Mouse (Mus musculus) midbrain, embryonic 16.5 days (tissue): ENCODE measurements around the gene Trappc1. TPM values are rescaled to one million over a fixed set of nuclear protein-coding genes. Genes with fewer than 3 reads are reported as not detected.

ENCODE experiments used
- ATAC-seq: fragments of 200-750 bp; cut with Nextera tagmentation; 2 replicates; pipeline ENCODE4 v1.8.0; 2017; ENCODE audit warnings: moderate TSS enrichment
- H3K27ac ChIP-seq: fragments of 300-500 bp; sonication (generic); 2 replicates; pipeline ENCODE4 v1.5.1; 2014; ENCODE audit warnings: mild to moderate bottlenecking, low read length, mixed read lengths
- H3K27me3 ChIP-seq: fragments of 300-500 bp; sonication (generic); 2 replicates; pipeline ENCODE4 v1.6.1; 2014; ENCODE audit warnings: low read depth, low read length, mixed read lengths; ENCODE audit not compliant: control insufficient read depth, insufficient read depth
- H3K36me3 ChIP-seq: fragments of 300-500 bp; sonication (generic); 2 replicates; pipeline ENCODE4 v1.6.1; 2014; ENCODE audit warnings: mild to moderate bottlenecking, low read length, moderate library complexity, mixed read lengths; ENCODE audit not compliant: control insufficient read depth, insufficient read depth
- H3K4me1 ChIP-seq: fragments of 300-500 bp; sonication (generic); 2 replicates; pipeline ENCODE4 v1.6.1; 2014; ENCODE audit warnings: mild to moderate bottlenecking, low read length, mixed read lengths; ENCODE audit not compliant: control insufficient read depth, insufficient read depth
- H3K4me2 ChIP-seq: fragments of 300-500 bp; sonication (generic); 2 replicates; pipeline ENCODE4 v1.6.1; 2014; ENCODE audit warnings: mild to moderate bottlenecking, low read length, mixed read lengths
- H3K4me3 ChIP-seq: fragments of 300-500 bp; sonication (generic); 2 replicates; pipeline ENCODE4 v1.5.1; 2014; ENCODE audit warnings: low read depth, mild to moderate bottlenecking, low read length, moderate library complexity, mixed read lengths
- H3K9ac ChIP-seq: fragments of 300-500 bp; sonication (generic); 2 replicates; pipeline ENCODE4 v1.6.1; 2014; ENCODE audit warnings: low read depth, low read length, mixed read lengths
- H3K9me3 ChIP-seq: fragments of 300-500 bp; sonication (generic); replicated peaks from 2 replicates; pipeline ENCODE4 v1.6.1; 2014; ENCODE audit warnings: mild to moderate bottlenecking, low read length, mixed read lengths; ENCODE audit not compliant: control insufficient read depth, poor library complexity, severe bottlenecking
- WGBS: fragments of 180-500 bp; shearing (Covaris S2); extraction: QIAGEN DNeasy Blood & Tissue Kit; methylation state at CpG from one replicate; pipeline ENCODE4 v1.1.7; 2014; 5-methylcytosine and 5-hydroxymethylcytosine counted together
- polyA plus RNA-seq: library from polyadenylated mRNA; unstranded; fragments of >200 nt; fragmentation: Nextera tagmentation; extraction: Ambion mirVana; gene quantifications from 2 replicates; pipeline ENCODE4 v1.2.1, GENCODE M21; 2015

Trappc1 gene
- polyA plus RNA-seq, 1 experiment from 2014 or later: 173 TPM

DNA sequence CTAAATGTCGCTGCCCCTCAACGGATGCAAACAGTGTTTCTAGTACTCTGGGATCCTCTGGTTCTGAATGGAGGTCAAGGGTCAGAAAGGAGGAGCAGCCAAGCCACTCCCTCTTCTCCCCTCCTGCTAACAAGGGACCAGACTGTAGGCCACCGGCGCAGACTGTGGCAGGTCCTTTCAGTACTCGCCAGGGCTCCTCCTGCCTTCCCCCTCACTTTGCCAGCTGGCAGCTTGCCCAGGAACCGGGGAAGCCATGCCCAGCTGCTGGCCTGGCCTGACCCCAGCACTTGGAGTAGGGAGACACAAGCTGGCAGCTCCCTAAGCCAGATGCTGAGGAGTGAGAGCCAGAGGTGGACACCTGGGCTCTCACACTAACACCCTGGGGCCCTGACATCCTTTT, 41.1 kb downstream of the Trappc1 start:
- 3% methylated on average over 6 of the region's 6 CpGs for WGBS
- H3K4me3 ChIP-seq: no peak overlapping the region
- no peaks in the 10 kb centered on the region for H3K9me3 ChIP-seq
- H3K27ac ChIP-seq: peak overlapping the region; percentile 100
- peak; percentile 30 for ATAC-seq
- peaks cover 33% of the 10 kb centered on the region for H3K36me3 ChIP-seq
- H3K27me3 ChIP-seq: no peaks in the 10 kb centered on the region
- H3K4me2 ChIP-seq: peak overlapping the region; percentile 96
- peak overlapping the region; percentile 8; the same call in 1 of the 2 replicates for H3K9ac ChIP-seq
- H3K4me1 ChIP-seq: peaks cover 20% of the 10 kb centered on the region

DNA sequence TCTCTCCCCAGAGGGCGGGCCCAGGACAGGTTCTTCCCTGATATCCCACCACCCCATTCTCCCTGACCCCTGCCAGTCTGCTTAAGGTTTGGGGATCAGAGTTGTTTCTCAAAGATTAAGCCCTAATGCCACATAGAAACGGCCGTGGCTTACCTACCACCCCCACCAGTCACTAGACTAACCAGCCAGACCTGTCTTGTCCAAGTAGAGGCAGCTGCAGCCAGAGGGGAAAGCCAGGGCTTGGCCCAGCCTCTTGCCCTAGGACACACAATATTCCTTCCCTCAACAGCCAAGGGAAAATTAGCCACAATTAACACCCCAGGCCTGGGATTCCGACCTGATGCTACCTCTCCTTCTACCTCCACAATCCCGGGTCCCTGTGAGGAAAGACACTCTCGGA, 41.9 kb downstream of the Trappc1 start:
- H3K4me1 ChIP-seq: peaks cover 23% of the 10 kb centered on the region
- peak; percentile 29 for ATAC-seq

DNA sequence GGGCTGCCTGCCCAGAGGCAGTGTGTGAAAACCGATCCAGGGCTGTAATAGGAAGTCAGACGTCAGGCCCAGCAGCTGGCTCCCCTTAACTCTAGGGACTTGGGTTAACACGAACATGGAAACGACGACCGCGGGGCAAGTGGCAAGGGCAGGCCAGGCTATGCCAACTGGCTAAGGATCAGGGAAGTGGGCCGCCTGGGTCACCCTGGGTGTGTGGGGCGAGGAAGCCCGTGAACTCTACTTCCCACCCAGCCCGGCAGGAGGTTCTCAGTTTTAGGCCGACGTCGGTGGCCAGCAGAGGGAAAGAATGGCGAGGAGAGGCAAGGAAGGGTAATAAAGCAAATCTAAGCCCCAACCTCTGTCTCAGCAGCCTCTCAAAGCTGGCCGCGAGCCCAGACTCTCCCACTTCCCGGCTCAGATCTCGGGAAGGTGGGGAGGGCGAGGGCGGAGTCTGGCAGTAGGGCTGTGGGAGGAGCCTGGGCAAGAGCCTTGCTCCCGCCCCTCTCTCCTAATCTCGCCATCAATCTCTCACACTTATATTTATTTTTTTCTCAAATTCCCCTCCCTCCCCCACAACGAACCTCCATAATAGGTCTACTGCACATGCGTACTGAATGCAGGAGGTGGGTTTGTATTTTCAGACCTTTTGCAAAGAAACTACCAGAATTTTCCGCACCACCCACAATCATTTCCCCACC, 42.5 kb downstream of the Trappc1 start:
- H3K27me3 ChIP-seq: no peaks in the 10 kb centered on the region
- peaks cover 19% of the 10 kb centered on the region for H3K36me3 ChIP-seq
- 0% methylated on average over 26 of the region's 26 CpGs for WGBS
- H3K27ac ChIP-seq: peak overlapping the region; percentile 100
- H3K9me3 ChIP-seq: no peaks in the 10 kb centered on the region
- peak overlapping the region; percentile 96 for H3K4me2 ChIP-seq
- peak overlapping the region; percentile 92 for H3K4me3 ChIP-seq
- peak; percentile 76 for ATAC-seq
- peak overlapping the region; percentile 100 for H3K9ac ChIP-seq
- H3K4me1 ChIP-seq: peaks cover 29% of the 10 kb centered on the region

More for the DNA sequence above, 41.9 kb downstream of the Trappc1 start:
- Histone ChIP-seq H3K27me3 (no peaks in the 10 kb centered on the region), H3K36me3 (peaks cover 25% of the 10 kb centered on the region), H3K9me3 (no peaks in the 10 kb centered on the region), H3K4me2 (peak overlapping the region; percentile 96), H3K27ac (peak overlapping the region; percentile 100), H3K9ac (peak overlapping the region; percentile 65), H3K4me3 (peak overlapping the region; percentile 92)
- 18% methylated on average over 6 of the region's 6 CpGs for WGBS

DNA sequence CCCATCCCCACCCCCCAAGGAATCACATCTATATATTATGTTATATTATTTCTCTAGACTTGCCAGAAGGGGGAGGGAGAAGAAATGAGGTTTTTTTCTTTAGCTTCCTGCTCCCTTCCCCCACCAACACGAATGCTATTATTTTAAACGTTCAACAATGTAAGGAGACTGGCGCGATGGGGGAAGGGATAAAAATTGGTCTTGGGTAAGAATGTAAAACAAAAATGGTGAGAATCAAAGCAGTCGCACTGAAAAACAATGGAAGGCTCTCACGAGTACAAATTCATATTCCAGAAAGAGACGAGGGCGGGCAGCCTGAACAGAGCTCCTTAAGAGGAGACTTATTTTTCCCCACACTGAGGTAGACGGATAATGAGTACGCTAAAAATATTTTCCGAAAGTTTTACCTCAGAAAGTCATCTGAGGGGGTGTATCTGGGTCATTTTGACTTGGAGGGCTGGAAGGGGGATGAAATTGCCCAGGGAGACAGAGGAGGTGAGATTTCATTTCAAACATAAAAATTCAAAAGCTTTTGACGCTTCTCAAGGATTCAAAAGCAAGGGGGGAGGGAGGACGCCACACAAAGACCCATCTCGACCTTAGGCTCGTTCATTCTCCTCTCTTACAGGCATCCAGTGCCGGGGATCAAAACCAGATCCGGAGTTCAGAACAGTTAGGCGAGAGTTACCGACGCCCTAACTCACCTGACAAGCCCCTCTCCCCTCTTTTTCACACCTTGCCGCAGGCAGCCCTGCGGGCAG, 43.3 kb downstream of the Trappc1 start:
- Histone ChIP-seq H3K9ac (peak overlapping the region; percentile 100), H3K4me1 (peaks cover 36% of the 10 kb centered on the region), H3K27ac (peak overlapping the region; percentile 100), H3K4me2 (peak overlapping the region; percentile 96), H3K4me3 (peak overlapping the region; percentile 92), H3K9me3 (no peaks in the 10 kb centered on the region), H3K27me3 (no peaks in the 10 kb centered on the region), H3K36me3 (peaks cover 12% of the 10 kb centered on the region; the same call in 1 of the 2 replicates)
- no peak for ATAC-seq
- under 1% methylated on average over 22 of the region's 22 CpGs for WGBS

DNA sequence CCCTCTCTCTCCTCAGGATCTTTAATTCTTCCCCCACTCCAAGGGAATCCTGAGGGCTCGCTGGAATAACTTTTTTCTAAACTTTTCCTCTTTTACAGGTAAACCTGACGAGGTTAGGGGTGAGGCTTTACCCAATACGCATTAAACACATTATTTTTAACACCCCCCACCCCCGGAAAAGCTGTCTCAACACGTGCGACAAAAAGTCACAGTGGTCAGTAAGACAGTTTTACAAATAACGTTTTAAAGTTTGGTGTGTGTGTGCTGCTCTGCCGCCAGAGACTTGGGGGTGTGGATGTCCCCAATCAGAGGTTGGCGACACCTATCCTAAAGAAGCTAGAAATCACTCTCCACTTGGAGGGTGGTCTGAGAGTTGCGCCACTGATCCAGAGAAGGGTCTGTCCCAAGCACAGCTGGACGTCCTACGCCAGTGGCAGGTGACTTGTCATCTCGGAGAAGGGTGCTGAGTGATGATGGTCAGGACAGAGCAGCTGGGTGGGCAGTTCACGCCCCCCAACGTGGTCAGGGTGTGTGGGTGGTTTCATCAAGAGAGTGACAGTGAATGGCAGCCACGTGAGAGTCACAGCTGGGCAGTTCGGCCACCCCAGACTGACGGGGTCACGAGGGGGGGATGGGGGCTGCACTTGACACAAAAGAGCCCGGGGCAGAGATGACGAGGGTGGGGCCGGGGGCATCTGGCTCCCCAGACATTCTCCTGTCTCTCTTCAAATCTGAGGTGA, 44.0 kb downstream of the Trappc1 start:
- WGBS: 1% methylated on average over 22 of the region's 22 CpGs
- no peaks in the 10 kb centered on the region for H3K27me3 ChIP-seq
- peak overlapping the region; percentile 92 for H3K4me3 ChIP-seq
- peak; percentile 8; the same call in 1 of the 2 replicates for ATAC-seq
- H3K9ac ChIP-seq: peak overlapping the region; percentile 100
- H3K4me1 ChIP-seq: peaks cover 39% of the 10 kb centered on the region
- H3K27ac ChIP-seq: peak overlapping the region; percentile 100
- peak overlapping the region; percentile 96 for H3K4me2 ChIP-seq
- H3K9me3 ChIP-seq: no peaks in the 10 kb centered on the region
- 0 out of 2 replicates have a peak, but pooled peaks cover 8% of the 10 kb centered on the region for H3K36me3 ChIP-seq

DNA sequence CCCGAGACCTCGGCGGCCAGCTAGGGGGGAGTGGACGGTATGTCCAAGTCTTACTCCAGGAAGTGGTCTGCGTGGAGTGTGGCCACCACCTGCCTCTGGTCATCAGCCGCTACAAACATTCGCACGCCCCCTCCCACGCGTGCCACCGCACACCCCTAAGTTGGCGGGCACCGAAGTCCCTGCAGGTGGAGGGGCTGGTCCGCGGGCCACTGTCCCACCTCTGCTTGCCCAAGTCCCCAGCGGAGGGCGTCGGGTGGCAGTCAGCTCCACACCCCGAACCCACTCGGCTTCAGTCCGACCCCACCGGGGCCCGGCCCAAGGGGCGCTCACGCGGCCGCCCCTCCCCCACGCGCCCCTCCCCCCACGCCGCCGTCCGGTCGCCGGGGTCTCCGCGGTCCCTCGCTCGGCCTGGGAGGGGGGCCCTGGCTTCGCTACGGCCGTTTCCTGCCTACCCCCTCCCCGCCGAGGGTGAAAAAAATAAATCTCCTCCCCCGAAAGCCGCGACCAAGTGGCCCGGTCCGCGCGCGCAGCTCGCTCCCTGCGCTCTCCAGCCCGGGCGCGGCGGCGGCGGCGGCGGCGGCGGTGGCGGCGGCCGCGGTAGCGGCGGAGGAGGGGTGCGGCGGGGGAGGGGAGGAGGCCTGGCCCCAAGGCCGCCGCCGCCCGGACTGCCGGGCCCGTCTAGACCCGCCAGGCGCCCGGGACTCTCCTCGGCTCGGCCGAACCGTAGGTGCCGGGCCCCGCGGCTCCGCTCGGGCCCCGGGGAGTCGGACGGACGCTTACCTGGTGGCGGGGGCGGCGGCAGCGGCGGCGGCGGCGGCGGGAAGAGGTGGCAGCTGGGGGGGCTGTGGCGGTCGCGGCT, 44.8 kb downstream of the Trappc1 start:
- peak; percentile 6; the same call in 1 of the 2 replicates for ATAC-seq
- 0 out of 2 replicates have a peak, but pooled peaks cover under 1% of the 10 kb centered on the region for H3K36me3 ChIP-seq

DNA sequence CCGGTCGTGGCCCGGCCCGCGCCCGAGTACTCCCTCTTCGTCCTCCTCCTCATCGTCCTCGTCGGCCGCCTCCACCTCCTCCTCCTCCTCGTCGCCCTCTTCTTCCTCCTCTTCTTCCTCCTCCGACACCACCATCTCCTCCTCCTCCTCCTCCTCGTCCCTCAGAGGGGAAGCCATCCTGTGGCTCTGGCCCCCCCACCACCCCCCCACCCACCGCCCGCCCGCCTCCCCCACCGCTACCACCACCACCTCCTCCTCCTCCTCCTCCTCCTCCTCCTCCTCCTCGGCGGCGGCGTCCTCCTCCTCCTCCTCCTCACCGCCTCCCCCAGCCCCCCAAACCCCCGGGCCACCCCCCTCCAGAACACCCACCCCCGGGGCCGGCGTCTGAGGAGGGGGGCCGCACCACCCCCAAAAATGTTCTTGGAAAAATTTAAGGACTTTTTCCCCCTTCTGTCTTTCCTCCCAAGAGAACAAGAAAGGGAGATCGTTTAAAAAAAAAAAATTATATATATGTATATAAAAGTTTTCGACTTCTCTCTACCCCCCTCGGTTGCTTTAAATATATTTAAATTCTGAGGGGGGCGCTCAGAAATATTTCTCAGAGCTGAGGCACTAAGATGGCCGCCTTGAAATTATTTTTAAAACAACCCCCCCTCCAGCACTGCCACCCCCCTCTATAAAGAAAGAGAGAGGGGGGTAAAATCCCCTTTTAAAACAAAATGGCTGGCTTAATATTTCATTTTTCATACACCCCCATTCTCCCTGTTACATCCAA, 45.6 kb downstream of the Trappc1 start, which contains the start of gene Chd3:
Gene Chd3 (minus strand): TSS at position 192 of the 775 bp plus-strand sequence.
- peak within 1 kb of the TSS; percentile 100 for H3K9ac ChIP-seq
- H3K27me3 ChIP-seq: no peaks in the 10 kb centered on the region
- H3K36me3 ChIP-seq: no peaks in the 10 kb centered on the region
- peak within 1 kb of the TSS; percentile 92 for H3K4me3 ChIP-seq
- no peak for ATAC-seq
- H3K4me2 ChIP-seq: peak within 1 kb of the TSS; percentile 96
- H3K27ac ChIP-seq: peak within 1 kb of the TSS; percentile 100
- peaks cover 37% of the 10 kb centered on the region for H3K4me1 ChIP-seq
- H3K9me3 ChIP-seq: no peaks in the 10 kb centered on the region
- 4% methylated on average over 8 of the region's 34 CpGs for WGBS

More for the DNA sequence above, 44.8 kb downstream of the Trappc1 start:
- WGBS: under 1% methylated on average over 46 of the region's 106 CpGs
- H3K27ac ChIP-seq: peak overlapping the region; percentile 100
- H3K4me3 ChIP-seq: peak overlapping the region; percentile 92
- H3K9ac ChIP-seq: peak overlapping the region; percentile 100
- H3K27me3 ChIP-seq: no peaks in the 10 kb centered on the region
- peak overlapping the region; percentile 96 for H3K4me2 ChIP-seq
- peaks cover 39% of the 10 kb centered on the region for H3K4me1 ChIP-seq
- no peaks in the 10 kb centered on the region for H3K9me3 ChIP-seq
